Mouse (Mus musculus): ENCODE data around the gene Ier5l. TPM values are rescaled to one million over a fixed set of nuclear protein-coding genes. Genes with fewer than 3 reads are reported as not detected.

The Ier5l gene
- total RNA-seq (2023): under 1 TPM; 0.49 to 0.57 TPM

DNA sequence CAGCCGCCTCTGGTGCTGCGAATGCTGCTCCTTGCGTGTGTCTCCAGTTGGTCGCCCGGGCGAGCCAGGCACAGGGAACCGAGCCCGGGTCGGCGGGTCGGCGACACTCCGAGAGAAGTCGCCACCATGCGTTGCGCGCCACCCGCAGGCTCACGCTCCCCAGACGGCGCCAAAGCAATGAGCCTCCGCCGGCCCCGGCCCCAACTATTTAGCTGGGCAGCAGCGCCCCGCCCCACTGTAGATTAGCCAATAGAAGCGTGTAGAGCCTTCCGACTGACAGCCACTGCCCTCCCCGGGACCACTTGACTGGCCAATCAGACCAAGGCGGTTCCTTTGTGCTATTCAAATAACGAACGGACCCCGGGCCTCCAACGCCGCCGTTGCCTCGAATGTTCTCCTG, at the start of gene Ier5l:
Gene Ier5l (minus strand): TSS at position 181 of the 400 bp plus-strand sequence.

Other genes starting within 250 kb of the Ier5l start
- 10 to 100 TPM; 16.5 to 16.8 TPM for gene Lrrc8a, start 236.5 kb downstream of the Ier5l start, total RNA-seq (2023)
- gene Gm28035, start 233.7 kb downstream of the Ier5l start, total RNA-seq (2023): under 1 TPM in 1 of 2 experiments, not detected in 1; 0.20 TPM
- gene Phyhd1, start 208.0 kb downstream of the Ier5l start, total RNA-seq (2023): 1 to 10 TPM in 1 of 2 experiments, under 1 TPM in 1; 0.68 to 2.1 TPM
- 1 to 10 TPM in 1 of 2 experiments, not detected in 1; 1.5 TPM for gene Gm28038, start 193.2 kb downstream of the Ier5l start, total RNA-seq (2023)
- gene Dolk, start 187.9 kb downstream of the Ier5l start, total RNA-seq (2023): 1 to 10 TPM; 4.8 to 5.2 TPM
- 10 to 100 TPM; 32.3 to 32.4 TPM for gene Nup188, start 187.8 kb downstream of the Ier5l start, total RNA-seq (2023)
- gene Sh3glb2, start 114.9 kb downstream of the Ier5l start, total RNA-seq (2023): 10 to 100 TPM; 18.7 to 19.1 TPM
- 1 to 10 TPM; 5.3 to 8.0 TPM for gene Miga2, start 110.0 kb downstream of the Ier5l start, total RNA-seq (2023)
- 10 to 100 TPM; 10.7 to 12.4 TPM for gene Dolpp1, start 82.0 kb downstream of the Ier5l start, total RNA-seq (2023)
- 10 to 100 TPM; 29.9 to 34.0 TPM for gene Crat, start 58.4 kb downstream of the Ier5l start, total RNA-seq (2023)
- gene Ptpa, start 58.2 kb downstream of the Ier5l start, total RNA-seq (2023): 100 to 1,000 TPM; 107 to 122 TPM
- gene Cstad, start 120.8 kb upstream of the Ier5l start, total RNA-seq (2023): not detected

Data from neutrophil, adult 83 days (primary cell).